Mouse (Mus musculus) midbrain, embryonic 16.5 days (tissue): ENCODE measurements at regions not wholly inside any gene's neighbourhood (a gene's known extent, or its start where the extent isn't known, plus 50 kb on each side); places are given as distances from the start of the nearest gene placed in this dataset.

Source experiments
- ATAC-seq: fragments of 200-750 bp; cut with Nextera tagmentation; 2 replicates; pipeline ENCODE4 v1.8.0; 2017; ENCODE audit warnings: moderate TSS enrichment
- H3K27ac ChIP-seq: fragments of 300-500 bp; sonication (generic); 2 replicates; pipeline ENCODE4 v1.5.1; 2014; ENCODE audit warnings: mild to moderate bottlenecking, low read length, mixed read lengths
- H3K27me3 ChIP-seq: fragments of 300-500 bp; sonication (generic); 2 replicates; pipeline ENCODE4 v1.6.1; 2014; ENCODE audit warnings: low read depth, low read length, mixed read lengths; ENCODE audit not compliant: control insufficient read depth, insufficient read depth
- H3K36me3 ChIP-seq: fragments of 300-500 bp; sonication (generic); 2 replicates; pipeline ENCODE4 v1.6.1; 2014; ENCODE audit warnings: mild to moderate bottlenecking, low read length, moderate library complexity, mixed read lengths; ENCODE audit not compliant: control insufficient read depth, insufficient read depth
- H3K4me1 ChIP-seq: fragments of 300-500 bp; sonication (generic); 2 replicates; pipeline ENCODE4 v1.6.1; 2014; ENCODE audit warnings: mild to moderate bottlenecking, low read length, mixed read lengths; ENCODE audit not compliant: control insufficient read depth, insufficient read depth
- H3K4me2 ChIP-seq: fragments of 300-500 bp; sonication (generic); 2 replicates; pipeline ENCODE4 v1.6.1; 2014; ENCODE audit warnings: mild to moderate bottlenecking, low read length, mixed read lengths
- H3K4me3 ChIP-seq: fragments of 300-500 bp; sonication (generic); 2 replicates; pipeline ENCODE4 v1.5.1; 2014; ENCODE audit warnings: low read depth, mild to moderate bottlenecking, low read length, moderate library complexity, mixed read lengths
- H3K9ac ChIP-seq: fragments of 300-500 bp; sonication (generic); 2 replicates; pipeline ENCODE4 v1.6.1; 2014; ENCODE audit warnings: low read depth, low read length, mixed read lengths
- H3K9me3 ChIP-seq: fragments of 300-500 bp; sonication (generic); replicated peaks from 2 replicates; pipeline ENCODE4 v1.6.1; 2014; ENCODE audit warnings: mild to moderate bottlenecking, low read length, mixed read lengths; ENCODE audit not compliant: control insufficient read depth, poor library complexity, severe bottlenecking
- whole genome bisulfite sequencing: fragments of 180-500 bp; shearing (Covaris S2); extraction: QIAGEN DNeasy Blood & Tissue Kit; methylation state at CpG from one replicate; pipeline ENCODE4 v1.1.7; 2014; 5-methylcytosine and 5-hydroxymethylcytosine counted together

DNA sequence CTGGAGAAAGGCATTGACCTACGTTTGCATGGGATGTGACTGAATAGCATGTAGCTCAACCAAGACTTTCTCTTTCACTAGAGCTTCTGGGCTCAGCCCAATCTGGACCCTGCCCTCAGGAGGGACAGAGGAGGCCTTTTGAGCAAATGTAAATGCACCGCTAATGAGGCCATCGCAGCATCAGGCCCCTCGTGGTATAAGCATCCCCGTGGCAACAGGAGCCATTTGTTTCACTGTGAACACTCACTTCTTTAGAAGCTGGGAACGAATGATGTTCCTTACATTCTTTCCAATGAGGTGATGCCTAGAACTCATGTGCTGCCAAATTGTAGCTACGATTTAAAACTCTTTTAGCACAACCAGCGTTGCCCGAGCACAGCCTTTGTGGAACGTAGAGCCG lies 279.0 kb upstream of the Gjb5 start:
- Histone ChIP-seq H3K27ac (no peak overlapping the region), H3K4me3 (no peak overlapping the region), H3K36me3 (no peaks in the 10 kb centered on the region), H3K9me3 (no peaks in the 10 kb centered on the region), H3K4me2 (no peak overlapping the region), H3K4me1 (peaks cover 23% of the 10 kb centered on the region), H3K27me3 (no peaks in the 10 kb centered on the region), H3K9ac (peak overlapping the region; percentile 0; the same call in 1 of the 2 replicates)
- no peak for ATAC-seq
- 26% methylated on average over 11 of the region's 11 CpGs for WGBS

DNA sequence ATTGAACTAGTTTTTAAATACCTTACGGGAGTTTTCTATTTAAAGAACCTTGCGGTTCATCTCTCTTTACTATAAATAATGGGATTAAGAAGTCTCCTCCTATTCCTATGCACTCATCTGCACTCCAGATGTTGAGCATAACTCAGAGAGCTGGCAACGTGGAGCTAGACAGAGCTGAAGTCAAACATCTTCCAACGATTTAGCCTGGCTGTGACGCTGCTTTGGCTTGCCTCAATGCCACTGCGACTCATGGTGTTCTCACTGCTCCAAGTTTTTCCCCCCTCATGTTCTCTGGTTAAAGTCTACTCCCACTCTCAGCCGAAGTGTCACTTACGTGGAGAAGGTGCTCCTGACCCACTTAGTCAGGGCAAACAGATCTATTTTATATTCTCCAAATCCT lies 277.3 kb upstream of the Gjb5 start:
- H3K27ac ChIP-seq = no peak overlapping the region
- no peaks in the 10 kb centered on the region for H3K9me3 ChIP-seq
- no peak for ATAC-seq
- H3K27me3 ChIP-seq = no peaks in the 10 kb centered on the region
- no peaks in the 10 kb centered on the region for H3K36me3 ChIP-seq
- WGBS = 76% methylated on average over 8 of the region's 8 CpGs
- H3K9ac ChIP-seq = no peak overlapping the region
- H3K4me1 ChIP-seq = peaks cover 8% of the 10 kb centered on the region
- no peak overlapping the region for H3K4me3 ChIP-seq
- H3K4me2 ChIP-seq = no peak overlapping the region

DNA sequence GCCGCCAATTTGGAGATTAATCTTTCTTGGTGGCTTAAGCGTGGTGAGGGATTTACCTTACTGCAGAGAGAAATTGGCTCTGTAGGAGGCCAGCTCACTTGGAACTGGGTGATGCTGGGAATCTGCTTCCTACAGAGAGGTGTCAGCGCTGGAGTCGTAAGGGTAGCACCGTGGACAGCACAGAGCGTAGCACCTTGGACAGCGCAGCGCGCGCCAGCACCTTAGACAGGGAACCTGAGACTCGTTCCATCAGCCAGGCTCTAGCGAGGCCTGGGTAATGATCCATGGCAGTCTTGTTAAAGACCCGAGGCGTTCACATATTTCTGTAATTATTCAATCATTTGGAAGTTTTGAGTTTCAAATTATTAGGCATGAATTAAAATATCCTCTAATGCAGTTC lies 261.9 kb upstream of the Gjb5 start:
- H3K4me1 ChIP-seq = no peaks in the 10 kb centered on the region
- no peak overlapping the region for H3K4me3 ChIP-seq
- 15% methylated on average over 14 of the region's 14 CpGs for WGBS
- H3K27ac ChIP-seq = no peak overlapping the region
- no peak overlapping the region for H3K9ac ChIP-seq
- no peak overlapping the region for H3K4me2 ChIP-seq
- H3K27me3 ChIP-seq = no peaks in the 10 kb centered on the region
- no peak for ATAC-seq
- H3K36me3 ChIP-seq = no peaks in the 10 kb centered on the region
- H3K9me3 ChIP-seq = no peaks in the 10 kb centered on the region

DNA sequence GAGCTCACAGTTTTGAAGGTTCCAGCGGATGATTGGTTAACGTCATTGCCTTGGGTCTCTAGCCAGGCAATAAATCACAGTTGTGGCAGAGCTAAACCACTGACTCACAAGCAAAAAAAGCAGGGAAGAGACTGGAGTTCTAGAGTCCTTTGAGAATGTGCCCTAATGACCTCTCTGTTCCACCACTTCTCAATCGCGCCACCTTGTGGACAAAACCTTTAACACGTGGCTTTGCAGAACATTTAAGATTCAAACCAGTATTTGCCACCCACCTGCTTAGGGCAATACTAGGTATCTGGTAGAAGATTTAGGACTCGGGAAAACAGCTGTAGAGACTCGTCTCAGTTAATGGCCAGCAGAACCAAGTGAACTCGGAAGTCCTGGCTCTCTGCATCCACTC lies 254.8 kb upstream of the Gjb5 start:
- H3K4me3 ChIP-seq = no peak overlapping the region
- no peak overlapping the region for H3K9ac ChIP-seq
- 60% methylated on average over 8 of the region's 8 CpGs for WGBS
- H3K27ac ChIP-seq = no peak overlapping the region
- no peak overlapping the region for H3K4me2 ChIP-seq
- H3K27me3 ChIP-seq = no peaks in the 10 kb centered on the region
- H3K36me3 ChIP-seq = no peaks in the 10 kb centered on the region
- H3K4me1 ChIP-seq = no peaks in the 10 kb centered on the region
- no peak for ATAC-seq
- no peaks in the 10 kb centered on the region; the same call in 1 of the 2 replicates for H3K9me3 ChIP-seq

DNA sequence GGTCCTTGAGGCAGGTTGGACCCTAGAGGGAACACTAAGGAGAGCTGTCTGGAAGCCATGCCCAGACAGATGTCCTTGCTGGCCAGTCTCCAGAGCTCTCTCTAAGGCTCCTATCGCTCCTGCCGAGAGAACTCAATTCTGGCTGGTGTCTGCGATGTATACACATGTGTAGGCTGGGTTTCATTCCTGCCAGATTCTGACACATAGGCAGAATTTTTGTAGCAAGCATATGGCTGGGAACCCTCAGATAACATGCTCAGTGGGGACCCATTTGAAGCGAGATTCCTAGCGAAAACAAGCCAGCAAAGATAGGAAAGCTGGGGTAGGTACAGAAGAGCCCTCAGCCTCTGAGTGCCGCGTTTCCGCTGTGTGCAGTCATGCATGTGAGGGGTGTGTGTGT lies 242.9 kb upstream of the Gjb5 start:
- H3K27ac ChIP-seq = no peak overlapping the region
- 73% methylated on average over 8 of the region's 8 CpGs for WGBS
- no peaks in the 10 kb centered on the region for H3K36me3 ChIP-seq
- ATAC-seq = no peak
- H3K4me1 ChIP-seq = no peaks in the 10 kb centered on the region
- H3K4me3 ChIP-seq = no peak overlapping the region
- no peaks in the 10 kb centered on the region for H3K27me3 ChIP-seq
- H3K9ac ChIP-seq = no peak overlapping the region
- H3K9me3 ChIP-seq = no peaks in the 10 kb centered on the region
- H3K4me2 ChIP-seq = no peak overlapping the region

DNA sequence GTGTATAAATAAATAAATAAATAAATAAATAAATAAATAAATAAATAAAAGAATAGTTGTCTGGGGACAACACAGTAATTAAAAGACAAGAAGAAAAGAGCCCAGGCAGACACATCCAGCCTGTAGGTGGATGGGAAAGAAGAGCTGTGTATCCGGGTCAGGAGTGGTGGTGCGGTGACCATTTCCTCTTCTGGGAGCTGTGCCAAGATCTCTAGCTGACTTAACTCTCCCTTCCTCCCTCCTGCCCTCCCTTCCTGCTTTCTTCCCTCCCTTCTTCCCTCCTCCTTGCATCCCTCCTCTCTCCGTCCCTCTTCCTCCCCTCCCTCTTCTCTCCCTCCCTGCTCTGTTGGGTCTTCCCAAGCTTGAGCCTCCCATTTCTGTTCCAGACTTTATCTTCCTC lies 240.6 kb upstream of the Gjb5 start:
- 85% methylated on average over 3 of the region's 3 CpGs for WGBS
- no peak overlapping the region for H3K4me3 ChIP-seq
- no peak for ATAC-seq

DNA sequence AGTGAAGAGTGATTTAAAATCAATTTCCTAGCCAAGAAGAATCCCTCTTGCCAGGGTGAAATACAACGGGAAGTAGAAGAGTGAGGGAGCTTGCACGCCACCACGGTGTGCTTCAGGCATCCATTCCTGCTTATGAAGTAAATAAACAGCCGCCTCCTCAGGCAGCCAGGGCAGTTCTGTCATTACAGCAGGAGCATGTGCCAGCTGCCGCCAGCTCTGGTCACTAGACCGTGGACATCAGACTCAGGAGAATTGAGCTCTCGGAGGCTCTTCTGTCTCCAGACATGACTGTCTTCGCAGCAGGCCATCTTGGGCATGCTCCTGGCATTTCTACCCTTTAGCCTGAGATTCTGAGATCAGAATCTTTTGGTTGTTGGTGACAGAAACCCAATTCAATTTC lies 236.1 kb upstream of the Gjb5 start:
- no peaks in the 10 kb centered on the region for H3K27me3 ChIP-seq
- WGBS = 66% methylated on average over 8 of the region's 8 CpGs
- H3K4me1 ChIP-seq = no peaks in the 10 kb centered on the region
- H3K36me3 ChIP-seq = no peaks in the 10 kb centered on the region
- H3K4me2 ChIP-seq = no peak overlapping the region
- ATAC-seq = no peak
- H3K9ac ChIP-seq = no peak overlapping the region
- H3K27ac ChIP-seq = no peak overlapping the region
- no peaks in the 10 kb centered on the region for H3K9me3 ChIP-seq
- no peak overlapping the region for H3K4me3 ChIP-seq

More for the DNA sequence above, 240.6 kb upstream of the Gjb5 start:
- H3K27me3 ChIP-seq = no peaks in the 10 kb centered on the region
- H3K9me3 ChIP-seq = no peaks in the 10 kb centered on the region
- H3K4me1 ChIP-seq = no peaks in the 10 kb centered on the region
- no peak overlapping the region for H3K9ac ChIP-seq
- H3K4me2 ChIP-seq = no peak overlapping the region
- no peaks in the 10 kb centered on the region for H3K36me3 ChIP-seq
- H3K27ac ChIP-seq = no peak overlapping the region

DNA sequence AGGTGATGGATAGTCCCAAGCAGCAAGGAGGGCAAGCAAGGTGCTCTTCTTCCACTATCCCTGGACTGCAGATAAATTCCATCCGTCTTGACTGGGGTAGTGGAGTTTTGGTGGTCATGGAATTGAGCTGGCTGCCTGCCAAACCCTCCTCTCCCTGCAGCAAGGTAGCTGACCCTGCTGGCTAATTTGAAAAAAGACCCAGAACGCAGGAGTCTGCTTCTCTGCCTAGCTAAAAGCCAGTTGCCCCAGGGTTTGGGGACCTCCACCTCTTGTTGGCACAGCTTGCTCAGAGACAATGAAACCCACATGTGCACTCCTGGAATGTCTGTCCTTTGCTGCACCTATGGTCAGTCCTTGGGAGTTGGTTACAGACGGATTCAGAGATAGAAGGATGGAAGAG lies 233.6 kb upstream of the Gjb5 start:
- no peaks in the 10 kb centered on the region for H3K4me1 ChIP-seq
- no peaks in the 10 kb centered on the region for H3K36me3 ChIP-seq
- no peak overlapping the region for H3K27ac ChIP-seq
- no peaks in the 10 kb centered on the region for H3K27me3 ChIP-seq
- ATAC-seq = no peak
- no peaks in the 10 kb centered on the region for H3K9me3 ChIP-seq
- no peak overlapping the region for H3K9ac ChIP-seq
- 49% methylated on average over 3 of the region's 3 CpGs for WGBS
- no peak overlapping the region for H3K4me3 ChIP-seq
- H3K4me2 ChIP-seq = no peak overlapping the region

DNA sequence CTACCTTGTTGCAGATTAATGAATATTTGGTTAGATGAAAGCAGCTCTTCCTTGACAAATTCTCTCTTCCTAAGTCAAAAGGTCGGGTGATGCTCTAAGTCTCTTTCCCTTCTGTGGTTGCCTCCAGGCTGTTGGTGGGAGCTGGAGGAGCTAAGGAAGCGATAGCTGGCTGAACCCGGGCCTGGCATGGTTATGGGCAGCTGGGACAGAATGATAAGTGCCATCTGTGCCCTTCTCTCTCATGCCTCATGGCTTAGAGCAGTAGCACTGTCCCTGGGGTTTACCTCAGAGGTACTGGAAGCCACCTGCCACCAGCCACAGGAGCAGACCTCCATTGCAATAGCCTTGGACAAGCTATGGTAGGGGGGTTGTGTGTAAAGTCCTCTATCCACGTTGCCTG lies 228.8 kb upstream of the Gjb5 start:
- WGBS = 77% methylated on average over 4 of the region's 4 CpGs

DNA sequence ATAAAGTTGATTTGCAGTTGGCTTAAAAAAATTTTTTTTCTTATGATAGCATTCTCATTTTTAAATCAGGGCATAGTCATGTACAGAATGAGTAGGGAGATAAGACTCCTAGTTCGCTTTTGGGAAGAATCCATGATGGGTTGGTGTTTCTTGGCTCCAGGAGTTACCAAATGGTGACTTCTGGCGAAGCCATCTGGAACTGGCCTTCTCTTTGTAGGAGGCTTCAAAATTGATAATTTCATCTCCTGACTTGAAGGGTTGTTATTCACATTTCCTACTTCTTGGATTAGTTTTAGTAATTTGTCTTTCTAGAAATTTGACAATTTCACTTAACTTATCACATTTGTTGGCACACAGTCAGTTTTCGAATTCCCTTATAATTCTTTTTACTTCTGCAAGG lies 218.5 kb upstream of the Gjb5 start:
- Histone ChIP-seq H3K9me3 (peaks cover 6% of the 10 kb centered on the region; the same call in 1 of the 2 replicates), H3K4me1 (no peaks in the 10 kb centered on the region), H3K27ac (no peak overlapping the region), H3K36me3 (no peaks in the 10 kb centered on the region), H3K27me3 (no peaks in the 10 kb centered on the region), H3K9ac (no peak overlapping the region), H3K4me2 (no peak overlapping the region), H3K4me3 (no peak overlapping the region)
- 91% methylated on average over 3 of the region's 3 CpGs for WGBS
- no peak for ATAC-seq

More for the DNA sequence above, 228.8 kb upstream of the Gjb5 start:
- Histone ChIP-seq H3K9me3 (no peaks in the 10 kb centered on the region), H3K4me2 (no peak overlapping the region), H3K27ac (no peak overlapping the region), H3K27me3 (no peaks in the 10 kb centered on the region), H3K4me3 (no peak overlapping the region), H3K36me3 (no peaks in the 10 kb centered on the region), H3K9ac (no peak overlapping the region), H3K4me1 (no peaks in the 10 kb centered on the region)
- no peak for ATAC-seq
